Mouse (Mus musculus): ENCODE data around the gene Tmem130. TPM values are rescaled to one million over a fixed set of nuclear protein-coding genes. Genes with fewer than 3 reads are reported as not detected.

Gene Tmem130
- polyA plus RNA-seq (2012; rRNA removed; ENCODE audit: low replicate concordance): 0.06 TPM in 1 of 2 replicates, not detected in the other

GRCm38 (mm10) chr5:144761161-144761868 is at the start of gene Tmem130:
Gene Tmem130, minus strand, starts transcription at chr5:144761818.

GRCm38 (mm10) chr5:144767106-144767798 is 5.6 kb upstream of the Tmem130 start, which contains the start of gene Trrap:
Gene Trrap, plus strand, starts transcription at chr5:144767732.

Other genes starting within 250 kb of the Tmem130 start
- gene Nptx2, start 215.9 kb downstream of the Tmem130 start, polyA plus RNA-seq (2012; rRNA removed; ENCODE audit: low replicate concordance): 2.8 and 19.7 TPM in 2 replicates
- gene Trrap, start 5.9 kb upstream of the Tmem130 start, polyA plus RNA-seq (2012; rRNA removed; ENCODE audit: low replicate concordance): 94.8 and 150 TPM in 2 replicates
- 33.8 and 36.4 TPM in 2 replicates for gene Smurf1, start 204.0 kb upstream of the Tmem130 start, polyA plus RNA-seq (2012; rRNA removed; ENCODE audit: low replicate concordance)